Mouse (Mus musculus) heart, postnatal 36 days (tissue): ENCODE measurements at regions not wholly inside any gene's neighbourhood (a gene's known extent, or its start where the extent isn't known, plus 50 kb on each side); places are given as distances from the start of the nearest gene placed in this dataset.
"Not testable (repeated sequence)": the region's sequence is repeated elsewhere in the genome, so short reads cannot be mapped to it uniquely, and the experiment has no call there.

Experiments used
- DNase-seq, 2 experiments: peaks; one replicate each; pipeline ENCODE4 v3.0.0; 2021 to 2022
- intact Hi-C: fragments of 180-260 bp; cut with DNase I; formaldehyde crosslinking; loops from one replicate; pipeline ENCODE4 v1.15.1; 2025

- no peak for DNase-seq
- intact Hi-C loops = no loop called here
Observed at GRCm38 (mm10) chr12:9655794-9656193, 85.9 kb downstream of the Osr1 start.

- intact Hi-C loops = no loop called here
Observed at GRCm38 (mm10) chr12:9656324-9656723, 86.4 kb downstream of the Osr1 start.

GRCm38 (mm10) chr12:9657199-9657766, 87.4 kb downstream of the Osr1 start:
- intact Hi-C loops = no loop called here
- DNase-seq = no peak

More at GRCm38 (mm10) chr12:9656324-9656723, 86.4 kb downstream of the Osr1 start:
- no peak for DNase-seq

- intact Hi-C loops = no loop called here
- DNase-seq = peak in 1 of 2 experiments; percentile 8
Observed at GRCm38 (mm10) chr12:9657793-9658192, 87.9 kb downstream of the Osr1 start.

- DNase-seq = no peak
Observed at GRCm38 (mm10) chr12:9660299-9660698, 90.4 kb downstream of the Osr1 start.

GRCm38 (mm10) chr12:9688776-9689175, 118.9 kb downstream of the Osr1 start:
- DNase-seq = no peak
- intact Hi-C loops = no loop called here

More at GRCm38 (mm10) chr12:9660299-9660698, 90.4 kb downstream of the Osr1 start:
- intact Hi-C loops = no loop called here

GRCm38 (mm10) chr12:9689541-9689940, 119.6 kb downstream of the Osr1 start:
- intact Hi-C loops = no loop called here

GRCm38 (mm10) chr12:9732921-9733320, 163.0 kb downstream of the Osr1 start:
- intact Hi-C loops = no loop called here
- DNase-seq = no peak

More at GRCm38 (mm10) chr12:9689541-9689940, 119.6 kb downstream of the Osr1 start:
- no peak for DNase-seq

- intact Hi-C loops = no loop called here
- DNase-seq = no peak
Observed at GRCm38 (mm10) chr12:9744709-9745395, 174.9 kb downstream of the Osr1 start.

- DNase-seq = no peak
- intact Hi-C loops = no loop called here
Observed at GRCm38 (mm10) chr12:9751261-9752078, 181.6 kb downstream of the Osr1 start.

GRCm38 (mm10) chr12:9752079-9752450, 182.1 kb downstream of the Osr1 start:
- intact Hi-C loops = no loop called here
- no peak for DNase-seq

- intact Hi-C loops = no loop called here
- no peak for DNase-seq
Observed at GRCm38 (mm10) chr12:9756411-9756810, 186.5 kb downstream of the Osr1 start.

GRCm38 (mm10) chr12:9760818-9761217, 190.9 kb downstream of the Osr1 start:
- DNase-seq = no peak
- intact Hi-C loops = no loop called here

GRCm38 (mm10) chr12:9762291-9762811, 192.4 kb downstream of the Osr1 start:
- DNase-seq, intact Hi-C loops: not testable (repeated sequence)

GRCm38 (mm10) chr12:9762842-9763241, 192.9 kb downstream of the Osr1 start:
- no peak for DNase-seq
- intact Hi-C loops = no loop called here

- no peak for DNase-seq
- intact Hi-C loops = no loop called here
Observed at GRCm38 (mm10) chr12:9770908-9771307, 201.0 kb downstream of the Osr1 start.

GRCm38 (mm10) chr12:9772875-9773274, 203.0 kb downstream of the Osr1 start:
- intact Hi-C loops = no loop called here
- no peak for DNase-seq

GRCm38 (mm10) chr12:9802284-9802683, 232.4 kb downstream of the Osr1 start:
- no peak for DNase-seq
- intact Hi-C loops = no loop called here

- DNase-seq = peak in 1 of 2 experiments; percentile 14
- intact Hi-C loops = no loop called here
Observed at GRCm38 (mm10) chr12:9807406-9807805, 237.5 kb downstream of the Osr1 start.

GRCm38 (mm10) chr12:9833273-9833672, 263.4 kb downstream of the Osr1 start:
- DNase-seq = no peak

GRCm38 (mm10) chr12:9839198-9839845, 269.4 kb downstream of the Osr1 start:
- intact Hi-C loops = no loop called here
- DNase-seq = no peak

More at GRCm38 (mm10) chr12:9833273-9833672, 263.4 kb downstream of the Osr1 start:
- intact Hi-C loops = no loop called here
